Mouse (Mus musculus) adrenal gland, adult 2 months (tissue): ENCODE data around the gene Ecm2. TPM values are rescaled to one million over a fixed set of nuclear protein-coding genes. Genes with fewer than 3 reads are reported as not detected.

Source experiments
- DNase-seq: peaks from one replicate; pipeline ENCODE4 v3.0.0; 2021
- long read RNA-seq: library from polyadenylated mRNA; stranded (forward); transcript quantifications from one replicate; pipeline ENCODE4 v2.0.0, GENCODE M21; 2021
- polyA plus RNA-seq: library from polyadenylated mRNA; depleted of rRNA; stranded (reverse); fragments of >200 nt; gene quantifications from 2 replicates; pipeline ENCODE4 v1.2.3, GENCODE M21; 2012; rRNA removed
- total RNA-seq, 2 experiments: library from RNA; stranded (reverse); gene quantifications; 2 replicates each; pipeline ENCODE4 v1.2.3; 2021

Gene Ecm2
- total RNA-seq (1 to 10 TPM; 7.2 to 9.5 TPM), polyA plus RNA-seq (0.54 and 0.65 TPM in 2 replicates)
- long read RNA-seq, partial matches to known transcripts, result 0 of 2 reads
- long read RNA-seq, other reads (novel, unspliced or antisense), result 0 of 2 reads

DNA sequence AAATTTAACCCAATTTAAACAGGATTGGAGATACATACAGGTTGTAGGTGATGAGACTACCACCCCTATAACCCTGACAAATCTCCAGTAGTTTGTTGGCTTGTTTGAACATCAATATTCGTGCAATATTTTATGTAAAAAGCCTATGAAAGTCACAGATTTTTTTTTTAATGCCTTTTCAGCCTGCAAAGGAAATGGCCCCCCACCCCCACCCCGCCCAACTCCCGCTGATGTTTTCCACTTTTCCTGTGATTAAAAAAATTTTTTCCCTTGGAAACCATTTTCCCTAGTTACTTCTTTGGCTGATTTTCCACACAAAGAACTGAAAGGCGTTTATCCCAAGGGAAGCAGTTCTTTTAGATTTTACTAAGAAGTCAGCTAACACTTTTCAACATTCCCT lies at the start of gene Ecm2:
Ecm2 (plus strand) TSS at position 301 of the 400 bp plus-strand sequence.
- no peak for DNase-seq

DNA sequence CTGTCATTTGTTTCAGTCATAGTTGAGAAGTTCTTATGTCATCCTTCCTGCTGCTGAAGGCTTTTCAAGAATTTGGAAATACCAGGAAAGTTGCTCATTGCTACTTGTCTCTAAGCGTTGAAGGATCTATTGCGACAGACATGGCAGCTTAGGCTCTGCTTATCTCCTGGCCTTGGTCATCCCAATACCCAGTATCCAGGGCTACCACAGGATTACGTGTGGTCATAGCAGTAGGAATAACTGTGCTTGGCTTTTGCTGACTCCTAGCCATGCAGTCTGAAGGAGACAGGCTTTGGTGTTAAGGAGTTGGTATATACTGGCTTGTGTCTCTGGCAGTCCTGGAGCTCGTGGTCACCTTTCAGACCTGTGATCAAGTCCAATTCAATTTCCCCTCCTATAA lies 44.3 kb upstream of the Ecm2 start:
- peak; percentile 85 for DNase-seq

DNA sequence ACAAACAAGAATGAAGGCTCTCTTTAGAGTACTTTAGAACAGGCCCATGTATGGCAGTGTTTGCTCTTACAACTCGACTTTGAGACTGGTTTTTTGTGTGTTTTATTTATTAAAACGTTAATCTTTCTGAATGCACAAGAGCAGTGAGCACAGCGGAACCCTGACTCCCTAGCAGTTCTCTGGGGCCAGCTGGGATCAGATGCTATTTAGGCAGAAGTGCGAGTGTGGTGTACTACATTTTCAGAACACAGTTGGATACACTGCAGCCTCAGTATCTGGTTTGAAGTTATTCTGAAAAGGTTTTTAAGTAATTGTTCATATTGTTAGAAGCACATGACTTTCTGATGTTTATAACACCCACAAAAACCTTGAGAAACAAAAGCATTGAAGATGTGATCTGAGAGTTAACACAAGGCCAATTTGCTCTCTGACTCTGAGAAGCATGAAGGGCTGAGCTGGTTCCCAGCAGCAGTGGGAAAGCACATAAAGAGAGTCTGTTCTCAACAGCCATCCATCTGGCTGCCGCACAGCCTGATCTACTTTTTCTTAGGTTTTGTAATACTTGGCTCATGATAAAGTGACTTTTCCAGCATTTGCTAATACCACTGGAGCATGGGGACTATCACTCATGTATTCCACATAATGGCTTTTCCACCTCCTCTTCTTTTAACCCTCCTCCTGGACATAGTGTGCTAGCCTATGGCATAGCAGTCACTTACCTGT lies 43.8 kb upstream of the Ecm2 start:
- peak; percentile 48 for DNase-seq

DNA sequence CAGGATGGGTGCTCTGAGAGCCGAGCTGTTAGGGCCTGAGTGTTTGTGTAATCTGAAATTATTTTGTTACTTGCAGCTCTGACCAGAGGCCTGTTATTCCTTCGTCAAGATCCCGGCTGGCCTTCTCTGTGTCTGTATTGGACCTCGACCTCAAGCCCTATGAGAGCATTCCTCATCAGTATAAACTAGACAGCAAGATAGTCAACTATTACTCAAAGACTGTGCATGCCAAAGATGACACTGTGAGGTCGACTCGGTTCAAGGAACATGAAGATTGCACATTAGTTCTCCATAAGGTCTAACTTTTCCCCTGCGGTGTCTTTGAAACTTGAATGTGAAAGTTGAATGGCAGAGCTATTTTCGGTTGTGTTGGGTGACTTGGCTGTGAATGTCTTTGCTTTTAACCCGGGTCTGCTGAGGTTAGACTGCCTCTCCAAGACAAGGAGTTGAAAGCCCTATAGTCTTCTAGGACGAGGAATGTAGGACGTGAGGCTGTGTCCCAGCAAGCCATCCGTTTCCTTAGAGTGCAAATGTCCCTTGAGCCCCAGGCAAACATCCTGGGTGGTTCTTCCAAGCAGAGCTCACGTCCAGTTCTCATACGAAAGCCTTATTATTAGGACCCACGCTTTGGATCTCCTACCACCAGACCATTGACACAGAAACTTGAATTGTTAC lies 43.0 kb upstream of the Ecm2 start:
- DNase-seq, result peak; percentile 81

- no peak for DNase-seq
These were observed 41.7 kb upstream of the Ecm2 start for GRCm38 (mm10) chr13:49462921-49463320.

GRCm38 (mm10) chr13:49465875-49466274 lies 38.7 kb upstream of the Ecm2 start:
- DNase-seq, result no peak

GRCm38 (mm10) chr13:49466393-49467075 lies 38.1 kb upstream of the Ecm2 start:
- peak; percentile 45 for DNase-seq

DNA sequence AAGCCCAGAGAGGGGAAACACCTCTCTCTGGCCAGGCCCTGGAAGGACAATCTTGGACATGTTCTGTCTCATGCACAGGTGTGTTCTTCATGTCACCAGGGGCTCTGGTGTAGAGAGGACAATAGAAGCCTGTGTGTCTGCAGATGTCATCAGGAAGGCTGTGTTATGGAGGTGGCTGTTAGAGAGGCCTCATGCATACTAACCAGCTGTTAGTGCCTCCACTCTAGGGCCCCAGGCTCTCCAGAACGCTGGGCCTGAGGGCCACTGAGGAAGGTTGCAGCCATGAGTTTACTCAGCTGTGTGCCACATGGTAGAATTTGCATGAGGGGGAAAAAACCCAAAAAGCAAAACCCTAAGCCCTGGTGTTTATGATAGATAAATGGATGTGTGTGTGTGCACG lies 37.0 kb upstream of the Ecm2 start:
- DNase-seq, result no peak

DNA sequence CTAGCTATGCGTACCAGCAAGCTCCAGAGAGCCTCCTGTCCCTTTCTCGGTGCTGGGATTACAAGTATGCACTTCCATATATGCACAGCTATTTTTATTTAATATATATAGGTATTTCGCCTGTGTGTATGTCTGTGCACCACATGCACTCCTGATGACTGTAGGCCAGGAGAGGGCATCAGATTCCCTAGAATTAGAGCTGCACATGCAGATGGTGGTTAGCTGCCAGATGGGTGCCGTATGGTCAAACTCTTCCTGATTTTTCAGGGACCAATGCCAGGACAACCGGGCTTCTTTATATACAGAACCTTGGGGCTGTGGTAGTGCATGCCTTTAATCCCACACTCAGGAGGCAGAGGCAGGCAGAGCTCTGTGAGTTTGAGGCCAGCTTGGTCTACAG lies 35.6 kb upstream of the Ecm2 start:
- no peak for DNase-seq

DNA sequence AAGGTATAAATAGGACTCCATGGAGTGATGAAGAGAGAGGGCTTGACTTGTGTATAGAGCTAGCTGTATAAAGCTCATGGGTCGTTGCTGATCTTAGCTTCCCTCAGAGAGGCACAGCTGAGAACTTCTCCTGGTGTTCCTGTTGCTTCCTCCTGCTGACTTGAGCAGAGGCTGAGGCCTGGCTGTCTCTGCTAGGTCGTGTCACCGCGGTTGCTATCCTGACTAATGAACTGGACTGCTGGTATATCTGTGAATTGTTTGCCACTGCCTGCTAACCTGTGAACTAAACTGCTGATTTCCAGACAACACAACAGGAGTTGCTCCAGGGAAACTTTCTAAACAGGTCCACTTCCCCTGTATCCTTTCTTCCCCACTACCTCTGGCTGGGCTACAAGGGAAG lies 34.3 kb upstream of the Ecm2 start:
- DNase-seq, result no peak

GRCm38 (mm10) chr13:49470806-49471205 lies 33.8 kb upstream of the Ecm2 start:
- DNase-seq, result peak; percentile 43

- no peak for DNase-seq
These were observed 32.5 kb upstream of the Ecm2 start for GRCm38 (mm10) chr13:49471981-49472675.

DNA sequence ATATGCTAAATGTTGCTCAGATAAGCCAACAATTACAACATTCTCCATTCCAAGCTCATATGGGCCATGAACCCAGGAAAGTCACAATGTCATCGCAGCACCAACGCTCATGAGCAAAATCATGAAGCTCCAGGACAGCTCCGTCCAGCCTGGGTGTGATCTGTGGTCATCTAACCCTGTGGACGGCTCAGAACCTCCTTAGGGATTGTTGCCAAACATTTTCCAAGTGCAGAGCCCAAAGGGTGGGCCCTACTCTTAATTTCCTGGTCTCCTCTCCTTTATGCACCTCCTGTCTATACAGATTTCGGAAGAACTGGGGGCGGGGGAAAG lies 32.0 kb upstream of the Ecm2 start:
- DNase-seq, result no peak

DNA sequence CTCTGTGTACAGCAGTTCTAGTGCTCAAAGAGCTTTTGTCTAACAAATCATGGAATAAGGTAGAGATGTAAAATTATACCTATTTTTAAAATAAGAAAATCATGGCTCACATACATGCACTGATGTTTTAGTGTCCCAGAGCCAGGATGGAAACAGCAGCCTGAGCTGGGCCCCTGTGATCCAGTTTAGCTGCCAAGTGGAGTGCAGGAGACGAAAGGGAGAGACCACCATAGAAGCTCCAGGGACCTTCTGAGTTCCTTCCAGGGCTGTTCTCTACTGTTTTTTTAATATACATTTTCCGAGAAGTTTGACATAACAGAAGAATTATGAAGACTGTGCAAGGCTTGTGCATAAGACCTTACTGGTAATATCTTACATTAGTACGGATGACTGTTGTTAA lies 26.7 kb upstream of the Ecm2 start:
- no peak for DNase-seq

DNA sequence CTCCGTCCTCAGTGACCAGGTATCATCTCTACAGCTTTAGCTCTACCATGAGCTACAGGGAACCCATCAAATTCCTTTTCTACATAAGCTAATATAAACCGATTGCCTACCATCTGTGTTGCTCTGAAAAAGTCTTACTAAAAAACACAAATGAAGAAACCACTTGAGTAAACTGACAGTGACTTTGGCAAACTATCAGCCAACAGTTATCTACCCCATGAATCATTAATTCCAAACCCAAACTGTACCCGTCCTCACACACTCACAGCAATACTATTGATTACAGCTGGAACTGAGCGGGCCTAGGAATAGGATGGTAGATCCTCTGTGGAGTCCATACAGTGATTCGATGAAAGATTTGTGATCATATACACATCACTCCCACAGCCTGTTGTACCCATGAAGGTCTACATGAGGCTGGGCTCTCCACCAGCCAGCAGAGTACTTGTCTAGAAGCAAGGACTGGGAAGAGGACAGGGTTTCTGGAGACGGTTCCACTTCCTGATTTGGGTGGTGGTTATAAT lies 25.7 kb upstream of the Ecm2 start:
- DNase-seq, result no peak

DNA sequence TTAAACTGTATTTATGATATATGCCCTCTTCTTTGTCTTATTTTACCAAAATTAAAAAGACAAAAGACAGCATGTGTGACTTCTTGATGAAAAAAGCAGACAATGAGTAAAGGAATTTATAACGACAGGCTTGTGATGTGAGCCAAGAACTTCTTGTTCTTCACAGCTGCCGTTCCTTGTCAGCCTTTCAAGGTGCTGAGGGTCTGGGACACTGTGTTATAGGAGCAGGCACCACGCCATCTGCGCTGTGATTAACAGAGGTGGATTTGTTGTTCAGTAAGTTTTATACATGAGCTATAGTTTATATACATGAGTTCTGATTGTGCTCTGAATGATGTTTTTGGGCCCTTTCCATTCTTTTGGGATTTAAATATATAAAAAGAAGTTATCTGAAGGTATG lies 25.2 kb upstream of the Ecm2 start:
- DNase-seq, result no peak

DNA sequence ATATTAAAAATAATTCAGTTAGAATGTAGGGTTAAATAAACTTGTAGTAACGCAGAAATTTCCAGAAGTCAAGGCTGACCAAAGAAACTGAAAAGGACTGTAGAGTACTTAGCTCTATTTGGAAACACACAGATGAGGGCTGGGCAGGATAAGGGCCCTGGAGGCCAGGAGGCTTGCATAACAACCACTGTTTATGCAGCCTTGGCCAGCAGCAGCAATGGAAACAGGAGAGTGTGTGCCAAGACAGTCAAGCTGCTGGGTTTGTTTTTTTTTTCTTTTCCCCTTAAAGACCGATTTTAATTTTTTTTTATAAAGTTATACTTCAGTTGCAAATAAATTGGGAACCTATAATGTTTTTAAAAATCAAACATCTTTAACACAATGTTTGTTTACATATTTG lies 24.6 kb upstream of the Ecm2 start:
- DNase-seq, result peak; percentile 89

DNA sequence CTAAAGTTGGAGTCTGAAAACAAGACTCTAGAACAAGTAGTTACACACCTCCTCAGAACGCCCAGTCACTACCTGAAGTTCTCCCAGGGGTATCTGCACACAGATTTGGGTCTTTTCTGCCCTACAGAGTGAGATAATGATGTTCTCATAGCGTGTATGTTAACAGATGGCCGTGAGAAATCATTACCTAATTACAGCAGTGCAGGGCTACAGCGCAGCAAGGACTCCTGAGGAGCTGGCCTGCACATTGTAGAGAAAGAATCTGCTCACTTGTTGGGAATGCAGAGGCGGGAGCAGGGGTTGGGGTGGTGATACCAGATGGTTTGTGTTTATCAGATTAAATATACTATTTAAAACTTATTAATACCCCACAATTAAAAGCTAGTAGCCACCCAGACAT lies 24.1 kb upstream of the Ecm2 start:
- no peak for DNase-seq

DNA sequence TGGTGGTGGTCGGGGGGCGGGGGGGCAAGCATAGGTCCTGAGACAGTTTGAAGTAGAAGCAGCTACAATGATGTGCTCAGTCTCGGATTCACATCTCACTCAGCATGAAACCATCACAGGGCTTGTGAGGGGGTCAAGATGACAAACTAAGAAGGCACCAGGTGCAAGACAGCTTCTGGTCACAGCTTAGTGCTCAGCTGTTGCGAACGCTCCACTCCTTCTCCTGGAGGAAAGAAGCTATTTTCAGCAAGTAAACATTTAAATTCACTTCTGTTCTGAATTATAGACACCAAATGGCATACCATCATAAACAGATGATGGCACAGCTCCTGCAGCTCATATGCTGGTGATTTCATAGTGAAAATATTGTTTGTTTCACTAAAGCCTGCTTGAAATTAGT lies 19.2 kb upstream of the Ecm2 start:
- DNase-seq, result no peak

DNA sequence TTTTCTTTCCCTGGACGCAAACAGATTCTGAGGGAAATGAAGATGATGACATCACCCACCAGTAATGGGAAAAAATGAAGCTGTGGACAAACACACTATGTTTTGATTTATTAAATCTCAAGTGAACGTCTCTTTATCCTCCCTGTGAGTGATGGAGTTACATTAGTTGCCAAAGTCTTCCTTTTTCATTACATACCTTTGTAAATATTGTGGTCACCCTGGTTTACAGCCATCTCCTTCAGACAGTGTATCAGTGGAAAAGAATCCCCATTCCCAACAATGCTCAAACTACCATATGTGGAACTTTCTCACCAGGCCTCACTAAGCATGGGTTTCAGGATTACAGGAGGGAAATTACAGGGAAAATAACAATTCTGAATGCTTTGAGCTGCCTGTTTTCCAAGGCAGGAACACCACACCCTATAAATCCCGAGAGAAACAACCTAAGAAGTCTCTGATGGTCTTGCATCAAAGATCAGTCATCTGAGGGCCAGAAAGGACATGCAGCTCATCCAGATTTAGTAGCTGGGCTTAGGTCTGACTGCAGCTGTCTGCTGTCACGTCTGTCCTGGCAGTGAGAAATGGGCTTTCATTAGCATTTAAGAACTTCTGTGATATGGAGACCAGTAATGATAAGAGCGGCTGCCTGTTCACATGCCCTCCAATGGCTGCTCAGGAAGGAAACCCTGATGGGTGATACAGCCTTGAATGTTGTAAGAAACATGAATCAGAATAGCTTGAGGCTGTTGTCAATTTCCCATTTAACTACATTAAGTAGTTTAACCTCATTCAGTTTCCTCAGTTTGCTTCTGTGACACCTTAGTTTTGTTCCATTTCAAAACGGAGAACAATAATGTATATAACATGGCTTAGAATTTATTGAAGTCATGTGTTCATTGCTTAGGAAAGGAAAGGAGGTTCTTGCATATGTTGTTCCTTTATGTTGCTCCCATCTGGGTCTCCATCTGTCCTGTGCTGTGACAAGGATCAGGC lies 11.9 kb upstream of the Ecm2 start, which contains the start of gene Tes3-ps:
Tes3-ps (plus strand) TSS at position 943 of the 993 bp plus-strand sequence.
- DNase-seq, result no peak

GRCm38 (mm10) chr13:49505776-49506175 lies 1.2 kb downstream of the Ecm2 start:
- no peak for DNase-seq
